Mouse (Mus musculus) E14TG2a.4 (cell line): ENCODE measurements at regions not wholly inside any gene's neighbourhood (a gene's known extent, or its start where the extent isn't known, plus 50 kb on each side); places are given as distances from the start of the nearest gene placed in this dataset.

Source experiments
- CTCF ChIP-seq: conservative IDR thresholded peaks from 2 replicates; pipeline ENCODE4 v1.5.1; 2014; ENCODE audit warnings: low read length
- NANOG ChIP-seq: IDR thresholded peaks from 2 replicates; pipeline ENCODE4 v1.6.1; 2014; ENCODE audit warnings: borderline replicate concordance, low read length, mixed read lengths
- POU5F1 ChIP-seq: IDR thresholded peaks from 2 replicates; pipeline ENCODE4 v1.6.1; 2014; ENCODE audit warnings: low read length, borderline replicate concordance

- TF ChIP-seq CTCF (no peak), POU5F1 (no peak), NANOG (no peak)
Observed at GRCm38 (mm10) chr1:88610810-88611209, 91.2 kb downstream of the Arl4c start.
